Mouse (Mus musculus) heart, postnatal 0 days (tissue): ENCODE data around the gene Mpv17. TPM values are rescaled to one million over a fixed set of nuclear protein-coding genes. Genes with fewer than 3 reads are reported as not detected.

Experiments
- ATAC-seq: fragments of 200-750 bp; cut with Nextera tagmentation; 2 replicates; pipeline ENCODE4 v1.8.0; 2017; ENCODE audit warnings: low read depth, moderate number of reproducible peaks, moderate library complexity; ENCODE audit not compliant: insufficient read depth
- DNase-seq: peaks from one replicate; pipeline ENCODE4 v3.0.0-alpha.2; 2016; ENCODE audit warnings: low spot score
- H3K27ac ChIP-seq: fragments of 300-500 bp; sonication (generic); 2 replicates; pipeline ENCODE4 v1.5.1; 2014; ENCODE audit warnings: low read depth, mild to moderate bottlenecking
- H3K27me3 ChIP-seq: fragments of 300-500 bp; sonication (generic); 2 replicates; pipeline ENCODE4 v1.6.1; 2014; ENCODE audit warnings: low read length, mixed read lengths; ENCODE audit not compliant: control insufficient read depth, insufficient read depth
- H3K36me3 ChIP-seq: fragments of 300-500 bp; sonication (generic); replicated peaks from 2 replicates; pipeline ENCODE4 v1.6.1; 2014; ENCODE audit warnings: low read length, mixed read lengths; ENCODE audit not compliant: control insufficient read depth, insufficient read depth
- H3K4me1 ChIP-seq: fragments of 300-500 bp; sonication (generic); 2 replicates; pipeline ENCODE4 v1.6.1; 2014; ENCODE audit warnings: antibody characterized with exemption; ENCODE audit not compliant: control insufficient read depth, insufficient read depth
- H3K4me2 ChIP-seq: fragments of 300-500 bp; sonication (generic); 2 replicates; pipeline ENCODE4 v1.6.1; 2014; ENCODE audit warnings: low read depth, mild to moderate bottlenecking, low read length, moderate library complexity
- H3K4me3 ChIP-seq: fragments of 300-500 bp; sonication (generic); 2 replicates; pipeline ENCODE4 v1.5.1; 2014; ENCODE audit warnings: low read depth, low read length
- H3K9ac ChIP-seq: fragments of 300-500 bp; sonication (generic); replicated peaks from 2 replicates; pipeline ENCODE4 v1.6.1; 2014; ENCODE audit warnings: low read depth, low read length, mixed read lengths
- H3K9me3 ChIP-seq: fragments of 300-500 bp; sonication (generic); replicated peaks from 2 replicates; pipeline ENCODE4 v1.6.1; 2016; ENCODE audit warnings: low read length; ENCODE audit not compliant: control insufficient read depth
- CTCF ChIP-seq: IDR thresholded peaks from 2 replicates; pipeline ENCODE4 v1.5.1; 2016; ENCODE audit warnings: antibody characterized with exemption, control low read depth, low read depth
- EP300 ChIP-seq: IDR thresholded peaks from 2 replicates; pipeline ENCODE4 v1.6.1; 2016; ENCODE audit warnings: antibody characterized with exemption, low read depth
- WGBS: fragments of 180-500 bp; shearing (Covaris S2); extraction: QIAGEN DNeasy Blood & Tissue Kit; methylation state at CpG from one replicate; pipeline ENCODE4 v1.1.7; 2014; 5-methylcytosine and 5-hydroxymethylcytosine counted together
- polyA plus RNA-seq: library from polyadenylated mRNA; unstranded; fragments of >200 nt; fragmentation: Nextera tagmentation; extraction: Ambion mirVana; gene quantifications from 2 replicates; pipeline ENCODE4 v1.2.1, GENCODE M21; 2015
- total RNA-seq: library from RNA; depleted of rRNA; stranded (reverse); fragments of >200 nt; gene quantifications from 2 replicates; pipeline ENCODE4 v1.2.3, GENCODE M21; 2014; ENCODE audit warnings: low replicate concordance

Gene Mpv17
- total and polyA plus RNA-seq, 2 experiments from 2014 or later: 80.1 to 157 TPM

DNA sequence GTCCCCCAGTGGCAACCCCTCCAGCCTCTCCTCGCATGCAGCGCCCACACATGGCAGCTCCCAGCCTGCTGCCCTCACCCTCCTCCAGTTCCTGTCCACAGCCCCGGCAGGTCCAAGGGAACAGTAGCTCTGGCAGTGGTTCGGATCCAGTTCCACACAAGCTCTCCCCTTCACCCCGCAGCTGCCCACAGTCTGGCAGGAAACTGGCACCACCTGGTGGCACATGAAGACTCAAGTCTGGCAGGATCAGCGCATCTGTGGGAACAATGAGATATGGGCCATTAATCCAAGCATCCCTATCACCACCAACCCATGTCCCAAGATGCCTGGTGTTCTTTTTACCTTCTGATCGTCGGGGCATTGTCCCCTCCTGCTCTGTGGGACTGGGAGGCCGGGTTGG is 45.8 kb upstream of the Mpv17 start:
- DNase-seq (no peak), ATAC-seq (no peak)
- no peak for TF ChIP-seq EP300
- no peak; the same call in 1 of the 2 replicates for TF ChIP-seq CTCF
- Histone ChIP-seq H3K27ac (no peak overlapping the region), H3K9me3 (0 out of 2 replicates have a peak, but pooled peaks cover 4% of the 10 kb centered on the region), H3K9ac (no peak overlapping the region), H3K4me1 (peaks cover 9% of the 10 kb centered on the region), H3K4me2 (no peak overlapping the region), H3K36me3 (peaks cover 79% of the 10 kb centered on the region), H3K27me3 (no peaks in the 10 kb centered on the region), H3K4me3 (no peak overlapping the region)
- 74% methylated on average over 9 of the region's 9 CpGs for WGBS

DNA sequence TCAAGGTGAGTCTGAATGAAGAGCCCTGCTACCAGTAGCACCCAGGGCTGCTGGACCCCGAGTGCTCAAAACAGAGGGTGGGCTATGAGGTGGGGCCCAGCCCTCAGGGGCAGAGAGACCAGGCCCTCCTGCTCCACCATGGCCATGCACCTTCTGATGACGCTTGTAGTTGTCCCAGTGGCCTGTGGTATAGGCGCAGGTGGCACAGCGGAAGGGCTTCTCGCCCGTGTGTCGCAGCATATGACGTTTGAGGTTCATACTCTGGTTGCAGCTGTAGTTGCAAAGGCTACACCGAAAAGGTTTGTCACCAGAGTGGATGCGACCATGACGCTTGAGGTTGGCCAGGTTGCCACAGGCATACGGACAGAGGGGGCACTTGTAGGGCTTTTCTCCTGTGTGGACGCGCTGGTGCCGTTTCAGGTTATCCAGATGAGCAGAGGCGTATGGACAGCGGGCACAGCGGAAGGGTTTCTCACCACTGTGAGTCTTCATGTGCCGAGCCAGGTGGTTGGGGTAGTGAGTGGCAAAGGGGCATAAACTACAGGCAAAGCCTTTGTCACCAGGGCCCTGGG is 45.4 kb upstream of the Mpv17 start:
- no peak for TF ChIP-seq CTCF
- no peak for TF ChIP-seq EP300
- DNase-seq (no peak), ATAC-seq (no peak)
- Histone ChIP-seq H3K4me2 (no peak overlapping the region), H3K9ac (no peak overlapping the region), H3K9me3 (0 out of 2 replicates have a peak, but pooled peaks cover 4% of the 10 kb centered on the region), H3K36me3 (peaks cover 75% of the 10 kb centered on the region), H3K4me1 (peaks cover 9% of the 10 kb centered on the region), H3K27ac (no peak overlapping the region), H3K4me3 (no peak overlapping the region), H3K27me3 (no peaks in the 10 kb centered on the region)
- 88% methylated on average over 19 of the region's 19 CpGs for WGBS

DNA sequence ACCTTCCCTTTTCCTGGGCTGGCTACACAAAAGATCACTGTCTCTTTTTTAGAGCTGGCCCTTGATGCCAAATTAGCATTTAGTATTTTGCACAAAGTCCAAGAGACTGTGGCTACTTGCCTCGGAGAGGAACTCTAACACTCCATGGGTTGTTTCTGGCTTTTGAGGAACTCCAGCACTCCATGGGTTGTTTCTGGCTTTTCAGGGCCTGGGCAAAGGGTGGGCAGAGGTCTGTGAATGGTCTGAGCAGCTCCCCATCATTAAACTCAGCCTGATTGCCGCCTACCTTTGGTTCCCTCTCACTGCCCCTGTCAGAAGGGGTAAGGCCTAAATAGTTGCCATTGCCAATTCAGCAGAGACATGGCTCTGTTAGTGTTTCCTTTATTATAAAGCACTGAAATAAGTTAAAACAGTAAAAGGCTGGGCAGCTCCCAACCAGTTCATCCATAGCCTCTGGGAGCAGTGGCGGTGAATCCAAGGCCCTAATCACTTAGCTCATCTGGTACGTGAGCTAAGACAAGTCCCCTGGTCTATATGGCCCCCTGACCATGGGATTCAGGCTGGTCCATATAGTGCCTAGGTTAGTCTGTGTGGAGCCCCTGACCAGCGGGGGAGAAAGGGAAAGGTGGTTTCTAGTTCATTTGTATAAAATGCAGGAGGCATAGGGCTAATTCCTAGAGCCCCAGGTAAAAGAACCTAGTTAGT is 44.7 kb upstream of the Mpv17 start:
- H3K4me3 ChIP-seq: no peak overlapping the region
- ATAC-seq: no peak
- 0 out of 2 replicates have a peak, but pooled peaks cover 4% of the 10 kb centered on the region for H3K9me3 ChIP-seq
- no peak for DNase-seq
- H3K36me3 ChIP-seq: peaks cover 68% of the 10 kb centered on the region
- H3K27ac ChIP-seq: no peak overlapping the region
- H3K4me2 ChIP-seq: no peak overlapping the region
- 81% methylated on average over 5 of the region's 5 CpGs for WGBS
- H3K9ac ChIP-seq: no peak overlapping the region
- TF ChIP-seq EP300: no peak
- TF ChIP-seq CTCF: no peak
- H3K27me3 ChIP-seq: no peaks in the 10 kb centered on the region
- peaks cover 15% of the 10 kb centered on the region for H3K4me1 ChIP-seq

DNA sequence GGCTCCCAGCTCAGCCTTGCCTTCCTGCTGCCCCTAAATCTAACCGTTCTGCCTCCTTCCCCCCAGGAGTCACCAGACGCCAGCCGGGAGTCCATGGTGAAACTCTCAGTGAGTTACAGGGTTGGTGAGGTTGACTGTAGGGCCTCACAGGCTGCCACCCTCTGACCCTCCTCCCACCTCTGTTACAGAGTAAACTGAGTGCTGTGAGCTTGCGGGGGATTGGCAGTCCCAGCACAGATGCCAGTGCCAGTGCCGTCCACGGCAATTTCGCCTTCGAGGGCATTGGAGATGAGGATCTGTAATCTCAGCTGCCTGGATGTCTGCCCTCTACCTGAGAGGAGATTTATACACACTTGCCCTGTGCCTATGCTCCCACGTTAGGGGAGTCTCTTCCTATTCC is 44.1 kb upstream of the Mpv17 start:
- Histone ChIP-seq H3K4me1 (peaks cover 16% of the 10 kb centered on the region), H3K9ac (no peak overlapping the region), H3K27ac (no peak overlapping the region), H3K27me3 (no peaks in the 10 kb centered on the region), H3K36me3 (peaks cover 62% of the 10 kb centered on the region), H3K4me3 (no peak overlapping the region), H3K4me2 (no peak overlapping the region), H3K9me3 (0 out of 2 replicates have a peak, but pooled peaks cover 4% of the 10 kb centered on the region)
- DNase-seq (no peak), ATAC-seq (no peak)
- WGBS: 77% methylated on average over 9 of the region's 9 CpGs
- TF ChIP-seq CTCF (no peak), EP300 (no peak)

DNA sequence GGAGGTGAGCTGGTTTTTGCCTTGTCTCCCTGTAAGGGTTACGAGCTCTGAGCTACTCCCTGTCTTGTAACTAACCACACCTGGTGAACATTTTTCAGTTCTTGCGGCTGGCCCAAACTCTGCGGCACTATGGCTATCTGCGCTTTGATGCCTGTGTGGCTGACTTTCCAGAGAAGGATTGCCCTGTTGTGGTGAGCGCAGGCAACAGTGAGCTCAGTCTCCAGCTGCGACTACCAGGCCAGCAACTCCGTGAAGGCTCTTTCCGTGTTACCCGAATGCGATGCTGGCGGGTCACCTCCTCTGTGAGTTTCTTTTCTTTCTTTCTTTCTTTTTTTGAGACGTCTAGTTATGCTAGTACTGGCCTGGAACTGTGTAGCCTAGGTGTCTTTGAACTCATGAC is 43.0 kb upstream of the Mpv17 start:
- Histone ChIP-seq H3K4me1 (peaks cover 14% of the 10 kb centered on the region), H3K27ac (no peak overlapping the region), H3K9me3 (0 out of 2 replicates have a peak, but pooled peaks cover 4% of the 10 kb centered on the region), H3K27me3 (no peaks in the 10 kb centered on the region), H3K36me3 (peaks cover 58% of the 10 kb centered on the region), H3K9ac (no peak overlapping the region), H3K4me2 (no peak overlapping the region), H3K4me3 (no peak overlapping the region)
- 94% methylated on average over 12 of the region's 12 CpGs for WGBS
- DNase-seq (no peak), ATAC-seq (no peak)
- no peak for TF ChIP-seq EP300
